Mouse (Mus musculus) heart, postnatal 25 days (tissue): ENCODE data around the gene Cxcl16. TPM values are rescaled to one million over a fixed set of nuclear protein-coding genes. Genes with fewer than 3 reads are reported as not detected.
A peak's percentile ranks its signal among the peaks of the same experiment; 100 is the strongest.
"Not testable (repeated sequence)": the region's sequence is repeated elsewhere in the genome, so short reads cannot be mapped to it uniquely, and the experiment has no call there.

ENCODE experiments used
- DNase-seq: peaks from one replicate; pipeline ENCODE4 v3.0.0; 2022; ENCODE audit warnings: low spot score
- intact Hi-C: fragments of 180-260 bp; cut with DNase I; formaldehyde crosslinking; loops from one replicate; pipeline ENCODE4 v1.15.1; 2025
- microRNA-seq: library from miRNA; unstranded; fragments of <30 nt; microRNA quantifications from one replicate; pipeline ENCODE4 v1.2.0, GENCODE M21; 2022
- total RNA-seq, 2 experiments: library from RNA; stranded (reverse); gene quantifications; 2 replicates each; pipeline ENCODE4 v1.2.3; 2021

Cxcl16 gene
- total RNA-seq, 2 experiments from 2014 or later, result 8.4 to 9.4 TPM

GRCm38 (mm10) chr11:70426598-70426997, 33.2 kb downstream of the Cxcl16 start:
- intact Hi-C loops, DNase-seq: not testable (repeated sequence)

DNA sequence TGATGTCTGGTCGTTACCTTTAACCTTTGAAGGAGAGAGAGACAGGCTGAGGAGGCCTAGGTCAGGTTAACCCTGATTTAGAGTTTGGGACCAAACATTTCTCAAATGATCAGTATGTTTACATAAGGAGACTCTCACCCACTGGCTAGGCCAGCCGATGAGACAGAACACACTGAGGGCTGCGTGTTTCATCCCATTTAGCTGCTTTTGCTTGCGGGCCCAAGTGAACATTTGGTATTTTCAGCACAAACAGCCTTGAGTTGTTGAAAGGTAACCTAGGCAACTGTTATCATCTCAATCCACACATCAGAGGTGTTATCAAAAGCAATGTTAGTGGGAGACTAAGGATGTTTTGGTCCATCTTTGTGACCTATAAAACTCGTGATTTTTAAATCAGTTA, 40.3 kb downstream of the Cxcl16 start:
- intact Hi-C loops, result no loop called here
- DNase-seq, result no peak

- intact Hi-C loops, result no loop called here
- no peak for DNase-seq
These were observed 41.6 kb downstream of the Cxcl16 start for GRCm38 (mm10) chr11:70418199-70418598.

DNA sequence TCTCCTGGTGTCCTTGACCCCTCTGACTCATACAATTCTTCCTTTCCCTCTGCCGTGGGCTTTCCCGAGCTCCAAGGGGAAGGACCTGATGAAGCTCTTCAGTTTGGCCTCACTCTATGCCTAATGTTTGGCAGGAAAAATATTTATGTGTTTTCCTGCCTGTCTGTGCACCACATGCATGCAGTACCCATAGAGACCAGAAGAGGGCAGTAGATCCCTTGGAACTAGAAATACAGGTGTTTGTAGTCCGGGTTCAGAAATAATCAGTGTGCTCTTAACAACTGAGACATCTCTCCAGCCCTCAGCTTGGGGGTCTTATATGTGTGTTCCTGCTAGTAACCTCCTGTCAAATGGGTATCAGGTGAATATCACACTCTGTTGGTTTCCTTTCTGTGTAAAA, 45.8 kb downstream of the Cxcl16 start:
- intact Hi-C loops, result loop anchor here (1.0 kb wide), 1 partner anchor 92 kb away; no protein-coding TSS in a partner anchor

DNA sequence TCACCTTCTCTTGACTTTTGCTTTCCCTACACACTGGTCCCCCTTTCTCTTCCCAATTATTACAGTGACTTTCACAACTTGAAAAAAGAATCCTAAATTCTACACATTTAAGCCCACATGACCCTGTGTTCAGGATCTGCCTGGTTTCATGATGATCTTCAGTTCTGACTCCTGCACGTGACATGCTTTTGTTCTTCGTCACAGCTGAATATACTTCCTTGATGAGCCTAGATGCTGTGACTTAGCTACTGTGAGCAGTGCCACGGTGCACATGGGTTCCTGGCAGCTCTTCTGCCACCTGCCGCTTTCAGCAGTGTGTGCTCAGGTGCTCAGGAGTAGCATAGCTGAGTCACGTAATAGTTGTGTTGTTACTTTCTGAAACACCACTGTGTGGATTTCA, 47.2 kb downstream of the Cxcl16 start:
- no peak for DNase-seq
- intact Hi-C loops, result no loop called here

More for the DNA sequence above, 45.8 kb downstream of the Cxcl16 start:
- no peak for DNase-seq

- intact Hi-C loops, result no loop called here
- DNase-seq, result no peak
These were observed 49.5 kb downstream of the Cxcl16 start for GRCm38 (mm10) chr11:70410297-70410643.

GRCm38 (mm10) chr11:70409594-70410296, 50.0 kb downstream of the Cxcl16 start, which contains the start of gene Pelp1:
TSS of gene Pelp1 (minus strand) at chr11:70410031.
- DNase-seq, result peak; percentile 73
- intact Hi-C loops, result no loop called here

Small RNA genes within 50 kb of the gene (microRNA-seq; reads per million reads assigned to microRNA genes)
- gene Mir7115, result not detected

Other genes with a start within 250 kb of the Cxcl16 start
- gene Slc16a11, start 247.2 kb downstream of the Cxcl16 start, total RNA-seq, result under 1 TPM in 1 of 2 experiments, not detected in 1; 0.45 TPM
- 1 to 10 TPM; 4.2 to 4.8 TPM for gene Slc16a13, start 238.9 kb downstream of the Cxcl16 start, total RNA-seq
- 10 to 100 TPM; 20.0 to 22.3 TPM for gene Bcl6b, start 230.2 kb downstream of the Cxcl16 start, total RNA-seq
- 10 to 100 TPM; 31.4 to 36.7 TPM for gene 0610010K14Rik, start 222.1 kb downstream of the Cxcl16 start, total RNA-seq
- gene Gm21988, start 220.2 kb downstream of the Cxcl16 start, total RNA-seq, result 1 to 10 TPM; 2.1 to 2.3 TPM
- gene Rnasek, start 220.1 kb downstream of the Cxcl16 start, total RNA-seq, result 100 to 1,000 TPM in 1 of 2 experiments, 10 to 100 TPM in 1; 87.9 to 103 TPM
- gene Alox12, start 204.6 kb downstream of the Cxcl16 start, total RNA-seq, result 1 to 10 TPM; 3.1 to 3.7 TPM
- gene Alox12e, start 137.4 kb downstream of the Cxcl16 start, total RNA-seq, result under 1 TPM in 1 of 2 experiments, not detected in 1; 0.14 TPM
- 1 to 10 TPM; 4.8 to 5.4 TPM for gene Alox15, start 108.0 kb downstream of the Cxcl16 start, total RNA-seq
- 10 to 100 TPM; 17.9 to 21.1 TPM for gene Pelp1, start 50.0 kb downstream of the Cxcl16 start, total RNA-seq
- 10 to 100 TPM in 1 of 2 experiments, 1 to 10 TPM in 1; 9.0 to 11.6 TPM for gene Arrb2, start 27.3 kb downstream of the Cxcl16 start, total RNA-seq
- gene Med11, start 8.1 kb downstream of the Cxcl16 start, total RNA-seq, result 1 to 10 TPM; 7.5 to 8.2 TPM
- 1 to 10 TPM; 2.3 to 2.7 TPM for gene Zmynd15, start 551 bp downstream of the Cxcl16 start, total RNA-seq
- 1 to 10 TPM in 1 of 2 experiments, under 1 TPM in 1; 0.78 to 1.7 TPM for gene Tm4sf5, start 45.3 kb upstream of the Cxcl16 start, total RNA-seq
- not detected for gene Vmo1, start 54.6 kb upstream of the Cxcl16 start, total RNA-seq
- gene Gltpd2, start 59.2 kb upstream of the Cxcl16 start, total RNA-seq, result not detected
- gene Psmb6, start 65.4 kb upstream of the Cxcl16 start, total RNA-seq, result 100 to 1,000 TPM; 227 to 230 TPM
- not detected for gene Gm40193, start 73.0 kb upstream of the Cxcl16 start, total RNA-seq
- 1 to 10 TPM; 6.5 to 7.4 TPM for gene Pld2, start 80.1 kb upstream of the Cxcl16 start, total RNA-seq
- gene Mink1, start 102.9 kb upstream of the Cxcl16 start, total RNA-seq, result 10 to 100 TPM; 43.6 to 46.3 TPM
- gene 4930544D05Rik, start 155.9 kb upstream of the Cxcl16 start, total RNA-seq, result not detected
- gene Chrne, start 159.2 kb upstream of the Cxcl16 start, total RNA-seq, result not detected
- under 1 TPM; 0.36 to 0.42 TPM for gene Gp1ba, start 179.1 kb upstream of the Cxcl16 start, total RNA-seq
- gene Rnf167, start 187.3 kb upstream of the Cxcl16 start, total RNA-seq, result 10 to 100 TPM; 48.0 to 54.0 TPM
- gene Slc25a11, start 187.5 kb upstream of the Cxcl16 start, total RNA-seq, result 100 to 1,000 TPM; 550 to 562 TPM
- 100 to 1,000 TPM; 290 to 310 TPM for gene Pfn1, start 194.7 kb upstream of the Cxcl16 start, total RNA-seq
- 1,000 to 10,000 TPM; 2,028 to 2,111 TPM for gene Eno3, start 197.2 kb upstream of the Cxcl16 start, total RNA-seq
- 10 to 100 TPM; 89.8 to 99.5 TPM for gene Spag7, start 209.4 kb upstream of the Cxcl16 start, total RNA-seq
- gene Camta2, start 228.1 kb upstream of the Cxcl16 start, total RNA-seq, result 10 to 100 TPM; 36.3 to 42.1 TPM
- 1 to 10 TPM; 6.4 to 8.1 TPM for gene Inca1, start 240.2 kb upstream of the Cxcl16 start, total RNA-seq
- 100 to 1,000 TPM; 451 to 452 TPM for gene Kif1c, start 240.6 kb upstream of the Cxcl16 start, total RNA-seq